Mouse (Mus musculus) left cerebral cortex, adult 9 months (tissue): ENCODE measurements at regions not wholly inside any gene's neighbourhood (a gene's known extent, or its start where the extent isn't known, plus 50 kb on each side); places are given as distances from the start of the nearest gene placed in this dataset.

ENCODE experiments used
- DNase-seq, 2 experiments: peaks; one replicate each; pipeline ENCODE4 v3.0.0; 2022; ENCODE audit warnings: low spot score in 2 of 2

GRCm38 (mm10) chr13:101625922-101626321, 142.1 kb downstream of the Pik3r1 start:
- no peak for DNase-seq

- DNase-seq: no peak
Observed at GRCm38 (mm10) chr13:101624179-101624581, 143.8 kb downstream of the Pik3r1 start.

- DNase-seq: no peak
Observed at GRCm38 (mm10) chr13:101622649-101623048, 145.4 kb downstream of the Pik3r1 start.

GRCm38 (mm10) chr13:101620660-101621059, 147.4 kb downstream of the Pik3r1 start:
- no peak for DNase-seq

- no peak for DNase-seq
Observed at GRCm38 (mm10) chr13:101619154-101619553, 148.9 kb downstream of the Pik3r1 start.

DNA sequence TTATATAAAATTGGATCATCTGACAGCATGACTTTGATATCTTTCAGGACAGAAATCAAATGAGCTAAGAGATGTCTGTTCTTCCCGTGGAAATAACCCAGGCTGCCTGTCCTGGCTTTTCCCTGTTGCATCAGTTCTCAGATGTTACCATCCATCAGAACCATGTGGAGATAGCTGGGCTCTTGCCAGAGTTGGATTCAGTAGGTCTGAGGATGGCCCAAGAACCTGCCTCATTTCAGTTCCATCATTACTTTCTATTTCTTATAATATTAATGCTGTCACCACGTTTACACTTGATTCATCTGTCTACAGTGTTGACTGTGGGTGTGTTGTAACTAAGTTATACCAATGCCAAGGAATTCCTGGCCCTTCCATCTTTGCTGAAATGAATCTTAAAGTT, 155.2 kb downstream of the Pik3r1 start:
- DNase-seq: no peak

DNA sequence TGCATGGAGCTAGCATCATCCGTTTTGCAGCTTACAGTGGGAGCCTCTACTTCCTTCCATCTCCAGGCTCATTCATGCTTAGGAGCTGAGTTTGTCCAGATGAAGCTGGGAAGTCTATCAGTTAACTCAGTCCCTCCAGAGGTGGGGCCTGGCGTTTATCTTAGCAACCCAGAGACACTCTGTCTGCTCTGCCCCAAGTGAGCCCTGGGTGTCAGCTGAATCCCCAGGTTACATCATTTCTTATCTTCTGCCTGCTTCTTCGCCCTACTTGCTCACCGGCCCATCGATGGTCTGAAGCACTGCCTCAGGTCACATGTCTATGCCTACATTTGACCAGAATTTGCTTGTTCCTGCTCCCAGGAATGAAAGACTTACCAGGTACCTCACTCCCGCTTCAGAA, 156.3 kb downstream of the Pik3r1 start:
- no peak for DNase-seq

GRCm38 (mm10) chr13:101606184-101606730, 161.8 kb downstream of the Pik3r1 start:
- DNase-seq: no peak

DNA sequence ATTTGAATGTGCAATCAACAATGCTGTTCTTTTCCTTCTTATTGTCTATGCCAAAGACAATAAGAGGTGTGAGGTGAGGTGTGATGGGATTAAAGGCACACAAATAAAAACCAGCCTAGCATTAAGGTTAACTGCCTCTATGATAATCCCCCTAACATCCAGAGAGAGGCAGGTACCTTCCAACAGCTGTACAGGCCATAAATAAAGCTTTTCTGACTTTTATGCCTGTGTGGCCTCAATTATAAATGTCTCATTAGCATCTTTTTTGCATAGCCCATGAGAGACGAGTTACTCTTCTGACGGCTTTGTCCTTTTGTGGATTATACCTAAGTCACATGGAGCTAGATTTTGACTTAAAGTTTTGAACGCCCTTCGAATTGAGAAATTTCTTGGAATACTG, 162.3 kb downstream of the Pik3r1 start:
- no peak for DNase-seq

- no peak for DNase-seq
Observed at GRCm38 (mm10) chr13:101605051-101605450, 163.0 kb downstream of the Pik3r1 start.

GRCm38 (mm10) chr13:101598126-101598485, 169.9 kb downstream of the Pik3r1 start:
- no peak for DNase-seq

GRCm38 (mm10) chr13:101597243-101598125, 170.5 kb downstream of the Pik3r1 start:
- no peak for DNase-seq

- DNase-seq: no peak
Observed at GRCm38 (mm10) chr13:101594511-101595175, 173.4 kb downstream of the Pik3r1 start.

DNA sequence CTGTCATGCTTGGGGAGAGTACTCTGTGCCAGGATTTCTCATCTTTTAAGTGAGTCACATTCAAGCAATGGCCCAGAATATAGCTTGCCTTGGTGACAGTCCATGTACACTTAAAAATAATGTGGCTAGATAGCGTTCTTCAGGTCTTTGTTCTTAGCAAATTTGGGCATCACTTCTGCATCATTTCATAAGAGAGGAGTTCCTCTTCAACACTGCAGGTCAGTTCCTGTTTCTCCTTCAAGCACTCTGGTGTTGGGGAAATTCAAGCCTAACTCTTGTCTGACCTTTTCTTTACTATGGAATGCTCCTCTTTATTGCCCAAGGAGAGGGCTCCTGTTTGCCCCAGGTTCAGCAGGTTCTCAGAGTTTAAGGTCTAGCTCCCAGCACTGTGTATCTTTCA, 175.7 kb downstream of the Pik3r1 start:
- DNase-seq: no peak

DNA sequence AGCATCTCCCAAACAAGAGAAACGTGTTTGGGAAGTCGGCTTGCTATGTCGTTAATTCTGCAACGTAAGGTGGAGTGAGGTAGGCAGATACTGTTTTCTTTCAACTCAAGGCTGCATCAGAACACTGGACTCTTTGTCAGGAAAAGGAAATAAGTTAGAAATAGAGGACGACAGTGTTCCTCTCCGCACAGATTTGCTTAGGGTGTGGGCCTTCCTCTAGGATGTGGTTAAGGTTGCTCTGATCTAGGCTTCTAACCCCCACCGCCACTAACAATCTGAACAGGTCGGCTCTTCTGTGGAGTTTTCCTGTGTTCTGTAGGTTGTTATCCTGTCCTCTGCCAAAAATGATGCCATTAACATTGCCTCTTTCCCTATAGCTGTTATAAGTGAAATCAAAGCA, 179.1 kb downstream of the Pik3r1 start:
- no peak for DNase-seq

DNA sequence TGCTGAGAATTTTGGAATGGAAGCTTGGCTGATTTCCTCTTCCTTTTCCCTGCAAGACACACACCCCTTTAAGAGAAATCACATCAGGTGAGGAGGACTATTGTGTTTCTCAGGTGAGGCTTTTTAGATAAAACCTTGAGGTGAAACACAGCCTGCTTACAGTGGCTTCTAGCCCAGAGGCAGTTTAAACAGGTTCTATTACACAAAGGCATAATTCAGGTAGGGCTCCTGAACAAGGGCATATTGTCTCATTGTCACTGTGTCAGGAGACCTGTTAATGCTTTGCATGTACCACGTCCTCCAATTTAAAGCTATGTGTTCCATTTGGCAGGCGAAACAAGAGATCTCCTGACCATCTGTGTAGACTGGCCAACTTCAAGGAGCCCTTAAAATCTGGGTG, 181.2 kb downstream of the Pik3r1 start:
- DNase-seq: no peak

GRCm38 (mm10) chr13:101576481-101576880, 191.5 kb downstream of the Pik3r1 start:
- no peak for DNase-seq

GRCm38 (mm10) chr13:101572809-101573590, 195.0 kb downstream of the Pik3r1 start:
- DNase-seq: no peak

- no peak for DNase-seq
Observed at GRCm38 (mm10) chr13:101572246-101572645, 195.8 kb downstream of the Pik3r1 start.

DNA sequence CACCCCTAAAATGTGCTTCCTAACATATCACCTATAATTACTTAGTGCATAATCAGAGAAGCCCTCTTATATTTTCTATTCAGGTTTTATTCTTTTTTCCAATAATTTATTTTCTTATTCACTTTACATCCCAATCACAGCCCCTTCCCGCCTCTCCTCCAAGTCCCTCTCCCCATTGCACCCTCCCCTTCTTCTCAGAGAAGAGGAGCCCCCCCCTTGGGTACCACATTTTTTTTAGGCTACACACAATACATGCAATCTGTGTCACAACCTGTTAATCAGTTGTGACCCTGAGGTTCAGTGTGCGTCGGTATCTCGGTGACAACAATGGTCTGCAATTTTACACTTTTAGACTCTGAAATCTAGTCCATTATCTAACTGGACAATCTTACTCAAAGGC, 198.0 kb downstream of the Pik3r1 start:
- DNase-seq: no peak

DNA sequence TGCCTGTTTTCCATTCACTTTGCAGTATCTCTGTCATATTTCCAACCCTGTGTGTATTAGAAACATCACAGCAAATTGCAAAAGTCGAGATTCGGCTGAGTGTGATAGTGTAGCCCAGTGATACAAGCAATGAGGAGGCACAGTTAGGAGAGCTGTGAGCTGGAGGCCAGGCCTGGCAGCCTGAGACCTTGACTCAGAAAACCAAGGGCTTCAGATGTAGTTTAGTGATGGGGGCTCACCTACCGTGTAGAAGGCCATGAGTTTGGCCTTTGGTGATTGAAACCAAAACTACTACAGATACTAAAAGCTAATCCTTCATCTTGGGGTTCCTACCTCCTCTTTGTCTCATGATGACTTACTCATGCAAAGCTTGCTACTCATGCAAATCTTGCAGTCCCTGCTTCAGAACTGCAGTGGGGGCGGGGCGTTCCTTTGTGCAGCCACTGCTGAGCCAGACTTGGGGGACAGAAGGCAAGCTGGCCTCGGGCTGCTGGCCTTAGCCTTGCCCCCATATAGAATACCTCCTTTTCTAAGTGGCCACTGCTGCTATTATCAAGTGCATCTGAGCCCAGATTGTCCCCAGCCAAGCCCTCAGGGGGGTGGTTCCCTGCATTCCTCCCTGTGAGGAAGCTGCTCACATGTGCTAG, 198.9 kb downstream of the Pik3r1 start:
- DNase-seq: no peak

DNA sequence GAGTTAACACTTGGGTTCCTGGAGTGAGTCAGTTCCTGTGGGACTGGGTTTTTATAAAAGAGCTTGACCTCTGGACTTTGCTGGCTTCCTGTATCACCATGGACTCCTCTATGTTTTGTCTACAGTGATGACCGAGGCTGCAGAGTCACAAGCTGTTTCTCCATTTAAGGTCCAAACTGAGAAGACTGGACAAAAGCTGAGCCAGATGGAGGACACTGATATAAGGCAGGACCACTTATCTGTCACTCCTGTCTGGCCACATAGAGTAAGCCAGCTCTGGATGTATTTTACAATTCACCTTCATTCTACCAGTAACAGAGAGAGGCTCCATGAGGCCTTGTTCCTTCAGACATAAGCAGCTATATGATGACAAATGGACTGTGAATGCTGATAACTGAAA, 202.7 kb downstream of the Pik3r1 start:
- DNase-seq: no peak
